Mouse (Mus musculus) liver, postnatal 0 days (tissue): ENCODE results near the gene Fignl2. TPM values are rescaled to one million over a fixed set of nuclear protein-coding genes. Genes with fewer than 3 reads are reported as not detected.

ENCODE experiments used
- ATAC-seq: fragments of 200-750 bp; cut with Nextera tagmentation; 2 replicates; pipeline ENCODE4 v1.8.0; 2017; ENCODE audit warnings: mild to moderate bottlenecking, moderate library complexity
- DNase-seq: peaks from one replicate; pipeline ENCODE4 v3.0.0-alpha.2; 2016
- H3K27ac ChIP-seq: fragments of 300-500 bp; sonication (generic); 2 replicates; pipeline ENCODE4 v1.5.1; 2014; ENCODE audit warnings: antibody characterized with exemption, moderate library complexity, mild to moderate bottlenecking, low read depth
- H3K27me3 ChIP-seq: fragments of 300-500 bp; sonication (generic); 2 replicates; pipeline ENCODE4 v1.6.1; 2014; ENCODE audit warnings: low read length, control low read depth, mixed read lengths; ENCODE audit not compliant: insufficient read depth
- H3K36me3 ChIP-seq: fragments of 300-500 bp; sonication (generic); replicated peaks from 2 replicates; pipeline ENCODE4 v1.6.1; 2014; ENCODE audit warnings: mild to moderate bottlenecking, control low read depth, low read length, moderate library complexity, mixed read lengths; ENCODE audit not compliant: insufficient read depth
- H3K4me1 ChIP-seq: fragments of 300-500 bp; sonication (generic); 2 replicates; pipeline ENCODE4 v1.6.1; 2014; ENCODE audit warnings: antibody characterized with exemption, mild to moderate bottlenecking, control low read depth; ENCODE audit not compliant: insufficient read depth
- H3K4me2 ChIP-seq: fragments of 300-500 bp; sonication (generic); 2 replicates; pipeline ENCODE4 v1.6.1; 2014; ENCODE audit warnings: low read depth, mild to moderate bottlenecking, low read length, moderate library complexity, mixed read lengths
- H3K4me3 ChIP-seq: fragments of 300-500 bp; sonication (generic); 2 replicates; pipeline ENCODE4 v1.5.1; 2014; ENCODE audit warnings: low read depth, low read length
- H3K9ac ChIP-seq: fragments of 300-500 bp; sonication (generic); replicated peaks from 2 replicates; pipeline ENCODE4 v1.6.1; 2014; ENCODE audit warnings: mild to moderate bottlenecking, moderate library complexity
- H3K9me3 ChIP-seq: fragments of 300-500 bp; sonication (generic); 2 replicates; pipeline ENCODE4 v1.6.1; 2016; ENCODE audit warnings: mild to moderate bottlenecking, control low read depth, low read length, mixed read lengths
- CTCF ChIP-seq: sonication (generic); IDR thresholded peaks from 2 replicates; pipeline ENCODE4 v1.5.1; 2016; ENCODE audit warnings: antibody characterized with exemption, low read depth
- EP300 ChIP-seq: IDR thresholded peaks from 2 replicates; pipeline ENCODE4 v1.6.1; 2016; ENCODE audit warnings: antibody characterized with exemption, low read depth, mild to moderate bottlenecking
- WGBS: fragments of 180-500 bp; shearing (Covaris S2); extraction: QIAGEN DNeasy Blood & Tissue Kit; methylation state at CpG from one replicate; pipeline ENCODE4 v1.1.7; 2014; ENCODE audit not compliant: insufficient replicate concordance; 5-methylcytosine and 5-hydroxymethylcytosine counted together
- polyA plus RNA-seq: library from polyadenylated mRNA; unstranded; fragments of >200 nt; fragmentation: Nextera tagmentation; extraction: Ambion mirVana; gene quantifications from 2 replicates; pipeline ENCODE4 v1.2.1, GENCODE M21; 2015

Fignl2 gene
- polyA plus RNA-seq, 1 experiment from 2014 or later: 0.18 TPM

DNA sequence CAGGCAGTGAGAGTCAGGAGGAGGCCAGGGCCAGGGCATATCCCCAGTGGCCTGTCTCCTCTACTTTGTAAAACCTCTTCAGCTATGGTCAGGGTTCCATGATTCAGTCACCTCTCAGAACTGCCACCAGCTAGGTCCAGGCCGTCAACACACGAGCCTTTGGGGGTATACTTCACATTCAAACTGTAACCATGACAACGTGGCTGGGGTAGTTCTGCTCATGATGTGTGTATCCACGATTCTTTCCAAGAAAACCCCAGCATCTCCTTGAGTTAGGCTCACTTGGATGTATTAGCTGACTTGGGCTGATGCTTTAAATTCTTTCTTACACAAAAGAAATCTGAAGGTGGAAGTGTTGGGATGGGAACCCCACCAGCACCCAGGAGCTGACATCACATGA lies 9.9 kb upstream of the Fignl2 start:
- no peak overlapping the region for H3K27ac ChIP-seq
- H3K4me1 ChIP-seq: peaks cover 8% of the 10 kb centered on the region; the same call in 1 of the 2 replicates
- 67% methylated on average over 4 of the region's 4 CpGs for WGBS
- no peak overlapping the region for H3K9ac ChIP-seq
- TF ChIP-seq EP300 (no peak), CTCF (no peak)
- no peaks in the 10 kb centered on the region for H3K36me3 ChIP-seq
- no peak overlapping the region for H3K4me3 ChIP-seq
- ATAC-seq (no peak), DNase-seq (no peak)
- no peaks in the 10 kb centered on the region for H3K27me3 ChIP-seq
- H3K4me2 ChIP-seq: no peak overlapping the region
- H3K9me3 ChIP-seq: no peaks in the 10 kb centered on the region

DNA sequence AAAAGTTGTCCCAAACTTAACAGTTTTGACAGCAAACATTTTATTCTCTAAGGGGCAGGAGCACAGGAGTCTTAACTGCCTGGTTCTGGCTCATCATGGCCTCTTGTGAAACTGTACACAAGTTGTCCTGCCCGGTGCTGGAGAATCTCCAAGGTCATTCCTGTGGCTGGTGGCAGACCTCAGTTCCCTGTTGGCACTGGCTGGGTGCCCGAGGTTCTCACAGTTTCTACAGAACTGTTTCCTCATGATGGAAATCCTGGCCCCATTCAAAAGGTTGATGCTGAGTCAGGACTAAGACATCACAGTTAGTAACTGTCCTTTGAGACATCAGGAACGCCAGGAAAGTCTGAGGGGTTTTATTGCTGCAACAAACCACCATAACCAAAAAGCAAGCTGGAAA lies 8.6 kb upstream of the Fignl2 start:
- WGBS: 46% methylated on average over 3 of the region's 3 CpGs
- Histone ChIP-seq H3K9me3 (no peaks in the 10 kb centered on the region), H3K4me1 (no peaks in the 10 kb centered on the region), H3K27me3 (no peaks in the 10 kb centered on the region), H3K9ac (no peak overlapping the region), H3K4me2 (no peak overlapping the region), H3K27ac (no peak overlapping the region), H3K4me3 (no peak overlapping the region), H3K36me3 (no peaks in the 10 kb centered on the region)
- DNase-seq (no peak), ATAC-seq (no peak)
- TF ChIP-seq CTCF (no peak), EP300 (no peak)

DNA sequence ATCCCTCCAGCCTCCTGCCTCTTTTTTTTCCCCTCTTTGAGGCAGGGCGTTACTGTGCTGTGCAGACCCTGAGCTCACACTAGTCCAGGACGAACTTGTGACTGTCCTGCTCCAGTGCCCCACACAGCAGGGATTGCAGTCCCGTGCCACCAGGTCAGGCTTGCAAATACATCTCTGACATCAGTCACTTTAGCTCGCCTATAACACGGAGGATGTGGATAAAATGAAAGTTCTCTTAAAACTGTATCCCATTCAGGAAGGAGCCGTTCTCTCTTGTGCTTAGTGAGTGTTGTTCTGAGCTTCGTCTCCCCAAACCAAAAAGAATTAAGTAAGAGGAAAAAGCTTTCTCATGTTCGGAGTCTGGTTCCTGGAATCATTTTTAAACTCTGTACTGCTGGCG lies 8.1 kb upstream of the Fignl2 start:
- Histone ChIP-seq H3K9ac (no peak overlapping the region), H3K27me3 (no peaks in the 10 kb centered on the region), H3K36me3 (no peaks in the 10 kb centered on the region), H3K4me3 (no peak overlapping the region), H3K4me2 (no peak overlapping the region), H3K9me3 (no peaks in the 10 kb centered on the region), H3K4me1 (no peaks in the 10 kb centered on the region), H3K27ac (no peak overlapping the region)
- TF ChIP-seq CTCF: no peak
- TF ChIP-seq EP300: no peak
- ATAC-seq: no peak
- WGBS: 72% methylated on average over 9 of the region's 9 CpGs
- DNase-seq: no peak

DNA sequence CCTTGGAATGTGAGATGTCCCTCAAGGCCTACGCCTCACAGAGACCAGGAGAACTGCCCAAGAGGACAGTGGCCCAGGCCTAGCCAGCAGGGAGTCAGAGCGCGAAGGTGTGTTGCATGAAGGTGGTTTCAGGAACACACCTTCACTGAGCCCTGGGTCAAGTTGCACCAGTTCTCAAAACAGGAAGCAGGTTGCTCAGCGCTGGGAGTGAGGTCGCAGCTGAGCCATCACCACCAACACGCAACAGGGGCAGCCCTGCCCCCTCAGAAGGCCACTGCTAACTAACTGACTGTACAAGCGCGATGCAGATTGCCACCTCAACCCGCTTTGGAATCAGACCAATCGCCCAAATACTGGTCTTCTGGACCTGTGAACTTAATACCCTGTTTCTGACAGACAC lies 6.1 kb upstream of the Fignl2 start:
- Histone ChIP-seq H3K4me2 (no peak overlapping the region), H3K27ac (no peak overlapping the region), H3K36me3 (no peaks in the 10 kb centered on the region), H3K9me3 (no peaks in the 10 kb centered on the region), H3K9ac (no peak overlapping the region), H3K27me3 (peaks cover 3% of the 10 kb centered on the region; the same call in 1 of the 2 replicates), H3K4me1 (no peaks in the 10 kb centered on the region), H3K4me3 (no peak overlapping the region)
- TF ChIP-seq EP300 (no peak), CTCF (no peak)
- 45% methylated on average over 10 of the region's 10 CpGs for WGBS
- DNase-seq: no peak
- no peak for ATAC-seq

DNA sequence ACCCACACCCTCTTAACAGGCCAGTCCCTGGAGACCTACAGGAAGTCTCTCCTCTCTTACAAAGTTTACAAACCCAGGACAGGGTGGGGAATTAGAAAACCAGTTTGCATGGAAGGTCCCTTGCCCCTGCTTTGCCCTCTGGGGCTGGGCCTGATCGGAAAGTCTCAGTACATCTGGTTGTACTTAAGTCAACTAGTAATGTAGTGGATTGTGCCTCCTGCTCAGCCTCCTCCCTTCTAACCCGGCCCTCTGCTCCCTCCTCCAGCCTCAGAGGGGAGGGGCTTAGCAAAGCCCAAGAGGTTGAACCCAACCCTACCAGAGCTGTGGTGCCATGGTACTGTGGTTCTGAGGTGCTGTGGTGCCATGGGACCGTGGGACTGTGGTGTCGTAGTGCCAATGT lies 3.9 kb upstream of the Fignl2 start:
- Histone ChIP-seq H3K4me2 (no peak overlapping the region), H3K4me3 (no peak overlapping the region), H3K4me1 (no peaks in the 10 kb centered on the region), H3K9me3 (no peaks in the 10 kb centered on the region), H3K36me3 (no peaks in the 10 kb centered on the region), H3K27ac (no peak overlapping the region), H3K9ac (no peak overlapping the region), H3K27me3 (peaks cover 13% of the 10 kb centered on the region)
- WGBS: 55% methylated on average over 4 of the region's 4 CpGs
- TF ChIP-seq EP300 (no peak), CTCF (no peak)
- no peak for DNase-seq
- no peak for ATAC-seq

DNA sequence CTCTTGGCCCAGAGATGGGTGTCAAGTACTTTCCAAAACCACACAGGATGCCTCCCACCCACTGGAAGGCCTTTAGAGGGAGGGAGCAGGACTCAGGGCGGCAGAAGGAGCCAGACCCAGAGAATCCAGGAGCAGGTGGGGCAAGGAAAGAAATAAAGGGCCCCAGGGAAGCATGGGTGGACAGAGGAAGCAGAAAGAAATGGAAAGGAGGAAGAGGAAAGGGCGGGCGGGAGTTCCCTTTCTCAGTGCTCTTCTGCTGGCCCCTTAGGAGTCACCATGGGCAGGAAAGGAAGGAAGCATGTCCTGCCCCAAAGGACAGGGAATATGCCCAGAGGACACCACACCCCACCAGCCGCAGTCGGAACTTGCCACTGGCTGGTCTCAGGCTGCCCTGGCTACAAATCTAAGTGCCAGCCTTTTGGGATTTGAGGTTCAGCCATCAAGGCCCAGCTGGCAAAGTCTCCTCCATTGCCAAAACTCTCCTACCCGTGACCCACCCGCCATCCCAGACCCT lies 2.7 kb upstream of the Fignl2 start:
- Histone ChIP-seq H3K4me3 (no peak overlapping the region), H3K27me3 (peaks cover 14% of the 10 kb centered on the region), H3K27ac (no peak overlapping the region), H3K36me3 (no peaks in the 10 kb centered on the region), H3K4me1 (no peaks in the 10 kb centered on the region), H3K4me2 (no peak overlapping the region), H3K9ac (no peak overlapping the region), H3K9me3 (no peaks in the 10 kb centered on the region)
- no peak for DNase-seq
- 59% methylated on average over 7 of the region's 7 CpGs for WGBS
- ATAC-seq: no peak
- TF ChIP-seq EP300 (no peak), CTCF (no peak)

DNA sequence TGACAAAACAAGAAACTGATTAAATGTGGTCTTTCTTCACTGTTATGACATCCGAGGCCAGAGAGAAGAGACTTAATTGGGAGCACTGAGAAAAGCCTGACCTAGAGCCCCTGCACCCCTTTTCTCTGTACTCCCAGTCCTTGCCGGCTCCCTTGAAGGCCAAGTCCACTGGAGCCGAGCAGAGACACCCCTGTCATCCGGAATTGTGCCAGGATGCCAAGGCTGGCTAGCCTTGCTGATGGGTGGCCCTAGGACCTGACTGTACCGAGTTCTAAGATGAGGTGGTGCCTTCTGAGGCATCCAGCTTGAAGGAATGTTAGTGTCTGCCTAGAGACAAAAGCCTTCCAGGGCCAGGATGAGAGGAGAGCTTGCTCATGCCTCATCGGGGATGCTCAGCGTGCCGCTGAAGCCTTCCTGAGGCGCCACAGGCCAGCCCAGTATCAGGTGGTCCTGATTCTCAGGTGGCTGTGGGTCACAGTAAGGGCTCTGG lies 1.7 kb upstream of the Fignl2 start:
- ATAC-seq (no peak), DNase-seq (no peak)
- peaks cover 14% of the 10 kb centered on the region for H3K27me3 ChIP-seq
- no peak overlapping the region for H3K9ac ChIP-seq
- TF ChIP-seq CTCF (no peak), EP300 (no peak)
- no peak overlapping the region for H3K4me2 ChIP-seq
- no peaks in the 10 kb centered on the region for H3K4me1 ChIP-seq
- H3K4me3 ChIP-seq: no peak overlapping the region
- H3K27ac ChIP-seq: no peak overlapping the region
- WGBS: 84% methylated on average over 9 of the region's 9 CpGs
- no peaks in the 10 kb centered on the region for H3K36me3 ChIP-seq
- no peaks in the 10 kb centered on the region for H3K9me3 ChIP-seq
